Comparison of ENCODE assay signal across 7 mouse cellular contexts in the genomic region with DNA sequence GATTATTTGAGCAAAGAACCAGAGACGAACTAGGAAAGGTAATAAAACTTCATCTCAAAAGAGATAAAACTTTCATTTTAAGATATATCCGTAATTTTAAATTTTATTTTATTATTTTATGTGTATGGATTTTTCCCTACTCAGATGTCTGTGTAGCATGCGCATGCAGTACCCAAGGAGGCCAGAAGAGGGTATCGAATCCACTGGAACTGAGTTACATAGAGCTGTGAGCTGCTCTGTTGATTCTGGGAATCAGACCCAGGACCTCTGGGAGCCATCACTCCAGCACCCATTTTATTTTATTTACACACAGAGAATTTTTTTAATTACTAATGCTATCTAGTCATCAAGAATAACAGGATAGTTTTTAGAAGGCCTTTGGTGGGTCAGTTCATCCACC. TPM values are rescaled to one million over a fixed set of nuclear protein-coding genes. Genes with fewer than 3 reads are reported as not detected.
DNase-seq lines count a peak whose midpoint lies in the region; ATAC-seq and TF ChIP-seq lines count a peak whose summit lies in the region.

No protein-coding gene starts in this region.

- peaks cover 46% of the 10 kb centered on the region for H3K4me1 ChIP-seq in kidney, adult 2 months (ENCODE audit: control insufficient read depth, insufficient read depth, low read length)
- peaks cover 33% of the 10 kb centered on the region for H3K4me1 ChIP-seq in kidney, embryonic 14.5 days (ENCODE audit: control insufficient read depth, insufficient read depth, low read length)
- peaks cover 67% of the 10 kb centered on the region for H3K4me1 ChIP-seq in neural tube, embryonic 15.5 days

- peak overlapping the region; percentile 91 for H3K27ac ChIP-seq in kidney, adult 2 months (ENCODE audit: insufficient read depth, low read depth, low read length)
- no peak overlapping the region for H3K27ac ChIP-seq in kidney, embryonic 14.5 days (ENCODE audit: low read depth, low read length)
- H3K27ac ChIP-seq in neural tube, embryonic 15.5 days (replicated peaks): peak overlapping the region; percentile 38; the same call in 1 of the 2 replicates

- no peaks in the 10 kb centered on the region for H3K36me3 ChIP-seq in kidney, adult 2 months (ENCODE audit: control insufficient read depth, insufficient read depth, low read length)
- no peaks in the 10 kb centered on the region for H3K36me3 ChIP-seq in kidney, embryonic 14.5 days (ENCODE audit: control insufficient read depth, insufficient read depth, low read length)
- no peaks in the 10 kb centered on the region for H3K36me3 ChIP-seq in neural tube, embryonic 15.5 days

- 86% methylated on average over 4 of the region's 4 CpGs for WGBS in kidney, adult 2 months
- 73% methylated on average over 4 of the region's 4 CpGs for WGBS in kidney, embryonic 14.5 days
- WGBS in neural tube, embryonic 15.5 days: 73% methylated on average over 4 of the region's 4 CpGs

- TF ChIP-seq CTCF in kidney, adult 2 months (conservative IDR thresholded peaks at IDR 0.05; ENCODE audit: insufficient read depth, insufficient read length, low read depth, low read length): peak; percentile 66

- no peaks in the 10 kb centered on the region for H3K27me3 ChIP-seq in kidney, adult 2 months (replicated peaks; ENCODE audit: control insufficient read depth, insufficient read depth, low read length)
- no peaks in the 10 kb centered on the region for H3K27me3 ChIP-seq in kidney, embryonic 14.5 days (ENCODE audit: control insufficient read depth, insufficient read depth, low read length)
- no peaks in the 10 kb centered on the region for H3K27me3 ChIP-seq in neural tube, embryonic 15.5 days (replicated peaks)

- no peak overlapping the region for H3K4me2 ChIP-seq in kidney, embryonic 14.5 days (replicated peaks; ENCODE audit: low read depth, low read length)
- no peak overlapping the region for H3K4me2 ChIP-seq in neural tube, embryonic 15.5 days

- no peak overlapping the region for H3K4me3 ChIP-seq in kidney, adult 2 months (ENCODE audit: insufficient read depth, low read depth, low read length)
- H3K4me3 ChIP-seq in kidney, embryonic 14.5 days (ENCODE audit: low read length): no peak overlapping the region
- no peak overlapping the region for H3K4me3 ChIP-seq in neural tube, embryonic 15.5 days (replicated peaks)

- DNase-seq in kidney, adult 2 months: peak; percentile 68
- DNase-seq in MEL-GATA-1-ER (ENCODE audit: extremely low read depth, low read depth): peak; percentile 19
- DNase-seq in kidney, postnatal 4 days: peak; percentile 69 to 73
- no peak for DNase-seq in urinary bladder, postnatal 4 days (ENCODE audit: low spot score in 2 of 2)

- no peak for TF ChIP-seq POLR2A in kidney, adult 2 months (IDR thresholded peaks at IDR 0.05; ENCODE audit: low read depth, low read length)

- no peak for ATAC-seq in kidney, embryonic 14.5 days (ENCODE audit: low FRiP score, low TSS enrichment)
- peak; percentile 45; the same call in 1 of the 2 replicates for ATAC-seq in common myeloid progenitor, adult 5-6 weeks (replicated peaks; ENCODE audit: low read depth, poor library complexity, severe bottlenecking)
- ATAC-seq in neural tube, embryonic 15.5 days (ENCODE audit: low FRiP score): no peak

- H3K9me3 ChIP-seq in kidney, embryonic 14.5 days (ENCODE audit: control insufficient read depth, low read length): no peaks in the 10 kb centered on the region
- no peaks in the 10 kb centered on the region for H3K9me3 ChIP-seq in neural tube, embryonic 15.5 days (replicated peaks)

- H3K9ac ChIP-seq in kidney, embryonic 14.5 days (ENCODE audit: low read depth, low read length): no peak overlapping the region
- no peak overlapping the region for H3K9ac ChIP-seq in neural tube, embryonic 15.5 days (replicated peaks)

RNA-seq across cellular contexts. Expression of gene Tom1l2, which starts 45.9 kb away (rescaled TPM):
- 95.2 and 125 TPM in 2 replicates for polyA plus RNA-seq in kidney, adult 2 months (2012; rRNA removed)
- 11.3 and 19.3 TPM in 2 replicates for polyA plus RNA-seq in kidney, embryonic 14.5 days (2014; fragmentation: Nextera tagmentation; extraction: Ambion mirVana)
- total RNA-seq in common myeloid progenitor, adult 5-6 weeks (2017): 3.2 and 7.1 TPM in 2 replicates
- 66.3 and 68.9 TPM in 2 replicates for polyA plus RNA-seq in neural tube, embryonic 15.5 days (2015; fragmentation: Nextera tagmentation; extraction: Ambion mirVana)

RNA-seq across cellular contexts. Expression of gene Drc3, which starts 46.3 kb away (rescaled TPM):
- 2.6 and 2.8 TPM in 2 replicates for polyA plus RNA-seq in kidney, adult 2 months (2012; rRNA removed)
- polyA plus RNA-seq in kidney, embryonic 14.5 days (2014; fragmentation: Nextera tagmentation; extraction: Ambion mirVana): 1.3 and 1.5 TPM in 2 replicates
- total RNA-seq in common myeloid progenitor, adult 5-6 weeks (2017): 1.6 TPM in 1 of 2 replicates, not detected in the other
- polyA plus RNA-seq in neural tube, embryonic 15.5 days (2015; fragmentation: Nextera tagmentation; extraction: Ambion mirVana): 5.3 and 6.2 TPM in 2 replicates

Comparison
In these comparisons a context has a peak if more than half of its experiments do, and no peak if none do; other contexts are left out.
1. DNase-seq: peak in kidney, adult 2 months (single experiment), MEL-GATA-1-ER (single experiment) and kidney, postnatal 4 days (2 of 2); none in urinary bladder, postnatal 4 days (0 of 2).